Mouse (Mus musculus): ENCODE measurements around the gene Exoc6. TPM values are rescaled to one million over a fixed set of nuclear protein-coding genes. Genes with fewer than 3 reads are reported as not detected.

The Exoc6 gene
- polyA plus RNA-seq (2014; fragmentation: Nextera tagmentation; extraction: Ambion mirVana): 23.2 and 29.9 TPM in 2 replicates

DNA sequence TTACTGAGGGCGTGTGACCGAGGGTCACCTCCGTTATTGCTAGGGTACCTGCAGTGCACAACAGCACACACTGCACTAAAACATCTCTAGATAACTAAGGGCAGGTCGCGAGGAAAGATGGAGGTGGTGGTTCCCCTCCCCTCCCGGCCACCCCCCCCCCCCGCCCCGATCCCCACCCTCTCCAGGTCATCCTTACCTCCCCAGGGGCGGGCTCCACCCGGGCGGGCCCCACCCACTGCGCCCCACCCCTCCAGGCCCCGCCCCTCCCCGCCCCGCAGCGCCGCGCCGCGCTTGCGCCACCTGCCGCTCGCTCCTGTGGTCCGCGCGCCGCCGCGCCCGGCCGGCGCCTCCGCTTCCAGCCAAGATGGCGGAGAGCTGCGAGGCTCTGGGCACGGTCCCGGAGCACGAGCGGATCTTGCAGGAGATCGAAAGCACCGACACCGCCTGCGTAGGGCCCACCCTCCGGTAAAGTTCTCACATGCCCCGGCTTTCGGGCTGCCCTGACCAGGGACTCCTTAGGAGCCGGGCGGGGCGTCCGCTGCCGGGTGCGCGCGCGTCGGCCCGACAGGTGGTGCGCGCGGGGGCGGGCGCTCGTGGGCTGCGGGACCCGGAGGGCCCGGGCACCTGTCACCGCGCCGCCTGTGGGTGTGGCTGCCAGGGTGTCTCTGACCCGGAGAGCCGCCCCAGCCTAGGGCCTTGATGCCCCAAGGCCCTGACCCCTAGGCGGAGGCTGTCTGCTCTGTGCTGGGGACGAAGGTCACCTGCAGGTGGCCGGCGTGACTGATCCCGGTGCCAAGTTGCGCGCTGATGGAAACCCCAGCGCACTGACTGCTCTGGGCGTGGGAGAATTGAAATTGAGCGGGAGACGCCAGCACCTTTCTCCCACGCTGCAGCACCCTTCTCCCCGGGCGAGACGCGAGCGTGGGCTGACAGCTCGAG lies at the start of gene Exoc6:
Exoc6 (plus strand) TSS at position 318 of the 939 bp plus-strand sequence.
- DNase-seq (ENCODE audit: low spot score): peak; percentile 79
- 1% methylated on average over 67 of the region's 89 CpGs for WGBS
- peak within 1 kb of the TSS; percentile 63 for H3K27ac ChIP-seq (ENCODE audit: low read depth, low read length)
- no peaks in the 10 kb centered on the region for H3K4me1 ChIP-seq (ENCODE audit: control insufficient read depth, insufficient read depth, low read length)
- peak within 1 kb of the TSS; percentile 82 for H3K4me3 ChIP-seq (ENCODE audit: low read depth, low read length)
- H3K36me3 ChIP-seq (ENCODE audit: control insufficient read depth, insufficient read depth, low read length): no peaks in the 10 kb centered on the region
- peak within 1 kb of the TSS; percentile 79 for H3K9ac ChIP-seq (ENCODE audit: low read length)
- H3K4me2 ChIP-seq (ENCODE audit: low read length): peak within 1 kb of the TSS; percentile 96
- peak; percentile 91 for ATAC-seq
- no peaks in the 10 kb centered on the region for H3K27me3 ChIP-seq (replicated peaks; ENCODE audit: control insufficient read depth, insufficient read depth, low read length)
- no peaks in the 10 kb centered on the region for H3K9me3 ChIP-seq (replicated peaks; ENCODE audit: control insufficient read depth, low read length)

GRCm38 (mm10) chr19:37502996-37503395 lies 47.2 kb upstream of the Exoc6 start:
- Histone ChIP-seq H3K27me3 (replicated peaks; ENCODE audit: control insufficient read depth, insufficient read depth, low read length) (no peaks in the 10 kb centered on the region), H3K27ac (ENCODE audit: low read depth, low read length) (no peak overlapping the region), H3K4me3 (ENCODE audit: low read depth, low read length) (no peak overlapping the region), H3K4me2 (ENCODE audit: low read length) (no peak overlapping the region), H3K36me3 (ENCODE audit: control insufficient read depth, insufficient read depth, low read length) (no peaks in the 10 kb centered on the region), H3K4me1 (ENCODE audit: control insufficient read depth, insufficient read depth, low read length) (no peaks in the 10 kb centered on the region), H3K9ac (ENCODE audit: low read length) (no peak overlapping the region), H3K9me3 (replicated peaks; ENCODE audit: control insufficient read depth, low read length) (no peaks in the 10 kb centered on the region)
- DNase-seq (ENCODE audit: low spot score) (no peak), ATAC-seq (no peak)
- WGBS: 86% methylated on average over 8 of the region's 8 CpGs

DNA sequence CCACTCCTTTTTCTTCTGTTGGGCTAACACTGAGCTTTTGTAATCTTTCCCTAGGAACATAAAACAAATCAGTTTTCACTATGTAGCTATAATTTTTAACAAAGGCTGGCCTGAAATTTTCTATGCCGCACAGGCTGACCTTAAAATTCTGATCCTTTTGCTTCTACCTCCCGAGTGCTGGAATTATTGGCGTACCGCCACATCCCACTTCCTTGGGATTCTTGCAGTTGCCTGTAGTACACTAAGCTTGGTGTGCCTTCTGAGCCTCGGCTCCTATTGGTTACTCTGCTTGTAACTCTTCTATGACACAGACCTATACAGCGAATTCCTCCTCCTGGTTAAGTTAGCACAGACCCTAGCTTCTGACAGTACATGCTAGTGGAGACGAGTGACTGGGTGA lies 44.2 kb upstream of the Exoc6 start:
- no peak for ATAC-seq
- Histone ChIP-seq H3K27ac (ENCODE audit: low read depth, low read length) (no peak overlapping the region), H3K4me3 (ENCODE audit: low read depth, low read length) (no peak overlapping the region), H3K4me2 (ENCODE audit: low read length) (no peak overlapping the region), H3K4me1 (ENCODE audit: control insufficient read depth, insufficient read depth, low read length) (no peaks in the 10 kb centered on the region), H3K27me3 (replicated peaks; ENCODE audit: control insufficient read depth, insufficient read depth, low read length) (no peaks in the 10 kb centered on the region), H3K9me3 (replicated peaks; ENCODE audit: control insufficient read depth, low read length) (no peaks in the 10 kb centered on the region), H3K9ac (ENCODE audit: low read length) (no peak overlapping the region), H3K36me3 (ENCODE audit: control insufficient read depth, insufficient read depth, low read length) (no peaks in the 10 kb centered on the region)
- 79% methylated on average over 7 of the region's 7 CpGs for WGBS
- DNase-seq (ENCODE audit: low spot score): no peak

- no peak overlapping the region for H3K4me3 ChIP-seq (ENCODE audit: low read depth, low read length)
- H3K4me1 ChIP-seq (ENCODE audit: control insufficient read depth, insufficient read depth, low read length): no peaks in the 10 kb centered on the region
- H3K4me2 ChIP-seq (ENCODE audit: low read length): no peak overlapping the region
- 63% methylated on average over 5 of the region's 5 CpGs for WGBS
- H3K9me3 ChIP-seq (replicated peaks; ENCODE audit: control insufficient read depth, low read length): no peaks in the 10 kb centered on the region
- no peak overlapping the region for H3K9ac ChIP-seq (ENCODE audit: low read length)
- no peak for DNase-seq (ENCODE audit: low spot score)
- no peaks in the 10 kb centered on the region for H3K27me3 ChIP-seq (replicated peaks; ENCODE audit: control insufficient read depth, insufficient read depth, low read length)
- no peak for ATAC-seq
- H3K36me3 ChIP-seq (ENCODE audit: control insufficient read depth, insufficient read depth, low read length): no peaks in the 10 kb centered on the region
- H3K27ac ChIP-seq (ENCODE audit: low read depth, low read length): no peak overlapping the region
These were observed 43.6 kb upstream of the Exoc6 start for GRCm38 (mm10) chr19:37506614-37507013.

- Histone ChIP-seq H3K27me3 (replicated peaks; ENCODE audit: control insufficient read depth, insufficient read depth, low read length) (no peaks in the 10 kb centered on the region), H3K4me1 (ENCODE audit: control insufficient read depth, insufficient read depth, low read length) (no peaks in the 10 kb centered on the region), H3K9me3 (replicated peaks; ENCODE audit: control insufficient read depth, low read length) (no peaks in the 10 kb centered on the region), H3K9ac (ENCODE audit: low read length) (no peak overlapping the region), H3K27ac (ENCODE audit: low read depth, low read length) (no peak overlapping the region), H3K4me2 (ENCODE audit: low read length) (no peak overlapping the region), H3K36me3 (ENCODE audit: control insufficient read depth, insufficient read depth, low read length) (no peaks in the 10 kb centered on the region), H3K4me3 (ENCODE audit: low read depth, low read length) (no peak overlapping the region)
- DNase-seq (ENCODE audit: low spot score): peak; percentile 71
- WGBS: 17% methylated on average over 11 of the region's 11 CpGs
- ATAC-seq: no peak
These were observed 40.5 kb upstream of the Exoc6 start for GRCm38 (mm10) chr19:37509725-37510124.

DNA sequence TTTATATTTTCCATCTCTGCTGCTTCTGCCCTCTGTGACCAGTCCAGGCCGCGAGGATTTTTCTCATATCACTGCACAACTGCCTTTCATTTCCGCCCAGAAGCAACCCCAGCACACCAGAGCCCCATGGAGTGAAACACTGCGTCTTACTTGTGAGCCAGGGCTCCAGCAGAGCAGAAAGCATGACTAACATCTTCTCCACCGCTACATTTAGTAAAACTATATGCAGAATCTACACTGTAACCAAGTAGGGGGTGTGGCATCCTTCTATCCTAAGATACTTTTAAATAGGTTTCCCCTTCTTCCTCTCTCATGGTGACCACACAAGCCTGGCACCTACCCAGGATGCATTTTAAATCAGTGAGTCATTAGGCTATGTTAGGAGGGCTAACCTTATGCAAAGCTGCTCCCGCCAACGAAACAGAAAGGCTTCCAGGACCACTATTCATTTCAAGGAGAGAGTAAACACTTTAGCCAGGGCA lies 35.4 kb upstream of the Exoc6 start:
- DNase-seq (ENCODE audit: low spot score): no peak
- H3K4me2 ChIP-seq (ENCODE audit: low read length): no peak overlapping the region
- H3K27ac ChIP-seq (ENCODE audit: low read depth, low read length): no peak overlapping the region
- H3K4me3 ChIP-seq (ENCODE audit: low read depth, low read length): no peak overlapping the region
- H3K9me3 ChIP-seq (replicated peaks; ENCODE audit: control insufficient read depth, low read length): no peaks in the 10 kb centered on the region
- no peaks in the 10 kb centered on the region for H3K4me1 ChIP-seq (ENCODE audit: control insufficient read depth, insufficient read depth, low read length)
- no peak overlapping the region for H3K9ac ChIP-seq (ENCODE audit: low read length)
- no peaks in the 10 kb centered on the region for H3K27me3 ChIP-seq (replicated peaks; ENCODE audit: control insufficient read depth, insufficient read depth, low read length)
- H3K36me3 ChIP-seq (ENCODE audit: control insufficient read depth, insufficient read depth, low read length): no peaks in the 10 kb centered on the region
- 68% methylated on average over 7 of the region's 7 CpGs for WGBS
- ATAC-seq: no peak

DNA sequence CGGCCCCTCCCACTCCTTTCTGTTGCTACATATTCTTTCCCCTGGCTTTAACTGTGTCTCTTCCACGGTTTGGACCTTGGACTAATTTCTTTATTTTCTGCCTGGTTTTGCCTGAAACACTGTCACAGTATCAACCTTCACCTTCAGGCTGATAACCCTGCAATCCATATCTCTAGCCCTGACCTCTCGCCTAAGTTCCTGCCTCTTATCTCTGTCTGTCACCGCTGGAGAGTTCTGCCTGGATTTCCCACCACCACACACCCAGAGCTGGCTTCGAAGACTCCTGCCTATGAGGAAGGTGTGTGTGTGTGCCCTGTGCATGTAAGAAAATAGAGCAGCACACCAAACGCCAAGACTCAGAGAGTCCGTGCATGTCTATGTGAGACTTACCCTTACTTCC lies 32.8 kb upstream of the Exoc6 start:
- DNase-seq (ENCODE audit: low spot score) (no peak), ATAC-seq (no peak)
- 80% methylated on average over 7 of the region's 7 CpGs for WGBS
- no peaks in the 10 kb centered on the region for H3K9me3 ChIP-seq (replicated peaks; ENCODE audit: control insufficient read depth, low read length)
- H3K27ac ChIP-seq (ENCODE audit: low read depth, low read length): no peak overlapping the region
- H3K4me1 ChIP-seq (ENCODE audit: control insufficient read depth, insufficient read depth, low read length): no peaks in the 10 kb centered on the region
- no peaks in the 10 kb centered on the region for H3K36me3 ChIP-seq (ENCODE audit: control insufficient read depth, insufficient read depth, low read length)
- H3K27me3 ChIP-seq (replicated peaks; ENCODE audit: control insufficient read depth, insufficient read depth, low read length): no peaks in the 10 kb centered on the region
- H3K4me2 ChIP-seq (ENCODE audit: low read length): no peak overlapping the region
- H3K9ac ChIP-seq (ENCODE audit: low read length): no peak overlapping the region
- H3K4me3 ChIP-seq (ENCODE audit: low read depth, low read length): no peak overlapping the region

DNA sequence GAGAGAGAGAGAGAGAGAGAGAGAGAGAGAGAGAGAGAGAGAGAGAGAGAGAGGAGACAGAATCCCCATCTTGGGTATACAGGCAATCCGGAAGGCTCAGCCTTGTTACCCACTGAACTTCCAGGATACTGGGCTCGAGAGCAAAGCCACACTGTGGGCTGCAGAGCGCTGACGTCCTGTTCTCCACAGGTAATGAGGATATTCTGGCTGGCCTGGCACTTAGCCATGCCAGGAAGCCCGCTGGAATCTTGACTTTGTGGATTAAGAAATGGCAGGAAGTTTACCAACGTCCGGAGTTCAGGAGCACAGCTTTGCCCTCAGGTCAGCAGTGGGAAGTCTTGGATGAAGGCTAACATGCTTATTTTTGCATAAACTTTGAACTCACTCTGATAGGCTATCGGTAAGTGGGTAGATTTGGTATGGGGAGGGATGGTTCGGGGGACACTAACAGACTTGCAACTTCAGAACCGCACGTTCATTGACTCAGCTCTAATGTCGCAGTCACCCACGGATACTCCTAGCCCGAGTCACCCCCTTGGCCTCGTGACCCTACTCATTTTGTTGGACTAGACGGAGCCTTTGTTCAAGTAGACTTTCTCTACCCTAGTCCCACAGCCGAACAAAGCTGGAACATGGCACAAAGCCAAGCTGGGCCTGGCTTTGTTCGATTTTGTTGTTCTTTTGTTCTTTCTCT lies 29.3 kb upstream of the Exoc6 start:
- no peaks in the 10 kb centered on the region for H3K36me3 ChIP-seq (ENCODE audit: control insufficient read depth, insufficient read depth, low read length)
- WGBS: 62% methylated on average over 18 of the region's 18 CpGs
- H3K27me3 ChIP-seq (replicated peaks; ENCODE audit: control insufficient read depth, insufficient read depth, low read length): no peaks in the 10 kb centered on the region
- H3K4me1 ChIP-seq (ENCODE audit: control insufficient read depth, insufficient read depth, low read length): no peaks in the 10 kb centered on the region
- H3K4me3 ChIP-seq (ENCODE audit: low read depth, low read length): no peak overlapping the region
- H3K9ac ChIP-seq (ENCODE audit: low read length): no peak overlapping the region
- no peak overlapping the region for H3K4me2 ChIP-seq (ENCODE audit: low read length)
- no peak for DNase-seq (ENCODE audit: low spot score)
- ATAC-seq: no peak
- H3K9me3 ChIP-seq (replicated peaks; ENCODE audit: control insufficient read depth, low read length): no peaks in the 10 kb centered on the region
- no peak overlapping the region for H3K27ac ChIP-seq (ENCODE audit: low read depth, low read length)

- H3K4me1 ChIP-seq (ENCODE audit: control insufficient read depth, insufficient read depth, low read length): no peaks in the 10 kb centered on the region
- H3K27me3 ChIP-seq (replicated peaks; ENCODE audit: control insufficient read depth, insufficient read depth, low read length): no peaks in the 10 kb centered on the region
- H3K27ac ChIP-seq (ENCODE audit: low read depth, low read length): no peak overlapping the region
- H3K9ac ChIP-seq (ENCODE audit: low read length): no peak overlapping the region
- no peaks in the 10 kb centered on the region for H3K9me3 ChIP-seq (replicated peaks; ENCODE audit: control insufficient read depth, low read length)
- WGBS: 69% methylated on average over 2 of the region's 2 CpGs
- DNase-seq (ENCODE audit: low spot score) (no peak), ATAC-seq (no peak)
- no peak overlapping the region for H3K4me2 ChIP-seq (ENCODE audit: low read length)
- no peak overlapping the region for H3K4me3 ChIP-seq (ENCODE audit: low read depth, low read length)
- no peaks in the 10 kb centered on the region for H3K36me3 ChIP-seq (ENCODE audit: control insufficient read depth, insufficient read depth, low read length)
These were observed 28.8 kb upstream of the Exoc6 start for GRCm38 (mm10) chr19:37521434-37521781.

Measured in forebrain, embryonic 14.5 days (tissue).